Mouse (Mus musculus): ENCODE data around the gene Gm20388. TPM values are rescaled to one million over a fixed set of nuclear protein-coding genes. Genes with fewer than 3 reads are reported as not detected.

Gm20388 gene
- polyA plus RNA-seq, 1 experiment from 2014 or later, result not detected

- Histone ChIP-seq H3K27me3 (ENCODE audit: control insufficient read depth, insufficient read depth, low read length) (no peaks in the 10 kb centered on the region), H3K4me3 (ENCODE audit: low read depth, low read length) (no peak overlapping the region), H3K4me2 (no peak overlapping the region), H3K36me3 (ENCODE audit: control insufficient read depth, insufficient read depth, low read length) (no peaks in the 10 kb centered on the region), H3K4me1 (ENCODE audit: control insufficient read depth, insufficient read depth, low read length) (peaks cover 5% of the 10 kb centered on the region), H3K27ac (ENCODE audit: low read depth, low read length) (no peak overlapping the region), H3K9me3 (ENCODE audit: control insufficient read depth, low read length) (no peaks in the 10 kb centered on the region), H3K9ac (ENCODE audit: low read length) (no peak overlapping the region)
- 66% methylated on average over 13 of the region's 13 CpGs for WGBS
- ATAC-seq (ENCODE audit: low FRiP score) (no peak), DNase-seq (ENCODE audit: low spot score, missing footprints) (no peak)
Measured at GRCm38 (mm10) chr8:124204001-124204601, 4293.5 kb downstream of the Gm20388 start.

DNA sequence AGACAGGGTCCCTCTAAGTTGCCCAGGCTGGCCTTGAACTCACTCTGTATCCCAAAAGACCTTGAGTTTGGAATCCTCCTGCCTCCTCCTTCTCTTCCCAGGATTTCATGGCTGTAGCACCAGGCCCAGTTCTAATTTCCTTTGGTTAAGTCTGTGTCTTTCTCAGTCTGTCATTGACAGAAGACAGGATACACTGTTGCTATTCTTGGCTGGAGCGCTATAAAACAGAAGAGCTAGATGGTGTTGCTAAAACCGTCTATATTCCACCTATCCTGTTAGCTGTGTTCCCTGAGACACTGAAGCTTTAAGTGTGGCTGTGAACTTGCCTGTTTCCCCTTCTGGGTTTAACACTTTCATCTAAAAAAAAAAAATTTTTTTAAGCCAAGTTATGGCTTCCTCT is 4301.5 kb downstream of the Gm20388 start:
- H3K27me3 ChIP-seq (ENCODE audit: control insufficient read depth, insufficient read depth, low read length), result no peaks in the 10 kb centered on the region
- no peak overlapping the region for H3K27ac ChIP-seq (ENCODE audit: low read depth, low read length)
- no peaks in the 10 kb centered on the region for H3K4me1 ChIP-seq (ENCODE audit: control insufficient read depth, insufficient read depth, low read length)
- ATAC-seq (ENCODE audit: low FRiP score), result no peak
- H3K9me3 ChIP-seq (ENCODE audit: control insufficient read depth, low read length), result no peaks in the 10 kb centered on the region
- DNase-seq (ENCODE audit: low spot score, missing footprints), result no peak
- no peak overlapping the region for H3K4me2 ChIP-seq
- H3K36me3 ChIP-seq (ENCODE audit: control insufficient read depth, insufficient read depth, low read length), result no peaks in the 10 kb centered on the region
- WGBS, result 70% methylated on average over 2 of the region's 2 CpGs
- H3K4me3 ChIP-seq (ENCODE audit: low read depth, low read length), result no peak overlapping the region
- H3K9ac ChIP-seq (ENCODE audit: low read length), result no peak overlapping the region

DNA sequence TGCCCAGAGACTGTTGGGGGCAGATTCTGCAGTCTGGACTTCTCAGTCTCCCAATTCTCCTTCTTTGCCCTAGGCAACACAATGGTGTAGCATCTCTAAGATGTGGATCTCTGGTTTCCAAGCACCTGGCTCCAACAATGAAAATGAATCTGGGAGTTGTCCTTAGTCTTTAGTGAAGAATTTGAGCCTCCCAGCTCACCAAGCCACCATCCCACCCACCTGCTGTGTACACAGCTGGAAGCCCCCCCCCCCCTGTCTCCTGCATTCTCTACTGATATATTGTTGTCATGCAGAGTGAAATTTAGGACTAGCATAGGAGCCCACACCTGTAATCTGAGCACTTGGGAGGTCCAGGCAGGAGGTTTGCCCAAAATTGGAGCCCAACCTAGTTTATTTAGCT is 4306.3 kb downstream of the Gm20388 start:
- Histone ChIP-seq H3K4me2 (no peak overlapping the region), H3K27ac (ENCODE audit: low read depth, low read length) (no peak overlapping the region), H3K4me3 (ENCODE audit: low read depth, low read length) (no peak overlapping the region), H3K4me1 (ENCODE audit: control insufficient read depth, insufficient read depth, low read length) (no peaks in the 10 kb centered on the region), H3K36me3 (ENCODE audit: control insufficient read depth, insufficient read depth, low read length) (no peaks in the 10 kb centered on the region), H3K27me3 (ENCODE audit: control insufficient read depth, insufficient read depth, low read length) (no peaks in the 10 kb centered on the region), H3K9me3 (ENCODE audit: control insufficient read depth, low read length) (no peaks in the 10 kb centered on the region), H3K9ac (ENCODE audit: low read length) (no peak overlapping the region)
- ATAC-seq (ENCODE audit: low FRiP score) (no peak), DNase-seq (ENCODE audit: low spot score, missing footprints) (no peak)

DNA sequence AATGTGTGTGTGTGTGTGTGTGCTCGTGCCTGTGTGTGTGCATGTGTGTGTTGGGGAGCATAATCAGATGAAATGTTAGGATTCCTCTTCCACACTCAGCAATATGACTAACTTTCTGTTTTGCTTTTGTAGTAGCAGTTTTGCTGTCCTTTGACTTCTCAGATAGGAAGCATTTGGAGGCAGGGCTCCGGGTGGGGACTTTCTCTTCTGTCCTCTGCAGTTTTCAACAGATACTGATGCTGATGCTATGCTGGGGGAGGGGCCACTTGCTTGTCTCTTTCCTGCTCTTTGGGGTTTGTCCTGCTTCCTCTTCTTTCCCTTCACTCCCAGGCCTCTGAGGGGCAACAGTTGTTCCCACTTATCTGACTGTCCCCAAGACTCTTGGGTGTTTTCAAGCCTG is 4319.2 kb downstream of the Gm20388 start:
- Histone ChIP-seq H3K36me3 (ENCODE audit: control insufficient read depth, insufficient read depth, low read length) (no peaks in the 10 kb centered on the region), H3K4me3 (ENCODE audit: low read depth, low read length) (no peak overlapping the region), H3K9ac (ENCODE audit: low read length) (no peak overlapping the region), H3K27ac (ENCODE audit: low read depth, low read length) (no peak overlapping the region), H3K27me3 (ENCODE audit: control insufficient read depth, insufficient read depth, low read length) (no peaks in the 10 kb centered on the region), H3K4me1 (ENCODE audit: control insufficient read depth, insufficient read depth, low read length) (peaks cover 17% of the 10 kb centered on the region), H3K9me3 (ENCODE audit: control insufficient read depth, low read length) (no peaks in the 10 kb centered on the region), H3K4me2 (no peak overlapping the region)
- DNase-seq (ENCODE audit: low spot score, missing footprints) (no peak), ATAC-seq (ENCODE audit: low FRiP score) (no peak)
- WGBS, result 65% methylated on average over 2 of the region's 2 CpGs

DNA sequence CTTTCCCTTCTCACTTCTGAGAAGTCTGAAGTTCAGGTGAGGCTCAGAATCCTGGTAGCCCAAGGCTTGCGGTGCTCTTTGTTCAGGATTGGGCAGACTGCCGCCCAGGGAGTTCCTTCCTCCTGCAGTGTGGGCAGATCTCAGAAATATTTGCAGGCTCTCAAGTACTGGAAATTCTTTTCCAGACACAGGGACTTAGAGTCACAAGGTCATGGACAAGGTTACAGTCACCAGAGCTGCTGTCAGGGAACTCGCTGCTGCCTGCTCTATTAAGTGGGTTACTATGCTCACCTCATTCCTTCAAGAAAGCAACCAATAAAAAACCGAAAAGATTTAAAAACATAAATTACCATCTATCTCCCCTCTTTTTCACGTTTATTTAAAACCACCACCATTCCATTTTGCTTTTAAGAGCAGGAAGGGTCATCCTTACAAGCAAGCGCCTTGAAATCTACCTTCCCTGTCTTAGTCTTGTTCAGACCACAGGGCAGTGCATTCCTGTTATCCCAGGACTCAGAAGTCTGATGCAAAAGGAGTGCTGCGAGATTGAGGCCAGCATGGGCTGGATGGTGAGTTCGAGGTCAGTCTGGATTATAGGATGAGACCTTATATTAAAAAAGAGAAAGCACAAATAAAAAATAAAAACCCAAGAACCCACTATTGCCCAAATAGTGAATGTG is 4320.0 kb downstream of the Gm20388 start:
- H3K9ac ChIP-seq (ENCODE audit: low read length), result peak overlapping the region; percentile 94; the same call in 1 of the 2 replicates
- 50% methylated on average over 8 of the region's 8 CpGs for WGBS
- ATAC-seq (ENCODE audit: low FRiP score) (peak; percentile 49; the same call in 1 of the 2 replicates), DNase-seq (ENCODE audit: low spot score, missing footprints) (no peak)
- H3K36me3 ChIP-seq (ENCODE audit: control insufficient read depth, insufficient read depth, low read length), result no peaks in the 10 kb centered on the region
- no peak overlapping the region for H3K27ac ChIP-seq (ENCODE audit: low read depth, low read length)
- peaks cover 17% of the 10 kb centered on the region for H3K4me1 ChIP-seq (ENCODE audit: control insufficient read depth, insufficient read depth, low read length)
- H3K27me3 ChIP-seq (ENCODE audit: control insufficient read depth, insufficient read depth, low read length), result no peaks in the 10 kb centered on the region
- peak overlapping the region; percentile 97 for H3K4me3 ChIP-seq (ENCODE audit: low read depth, low read length)
- H3K9me3 ChIP-seq (ENCODE audit: control insufficient read depth, low read length), result no peaks in the 10 kb centered on the region
- H3K4me2 ChIP-seq, result peak overlapping the region; percentile 98

DNA sequence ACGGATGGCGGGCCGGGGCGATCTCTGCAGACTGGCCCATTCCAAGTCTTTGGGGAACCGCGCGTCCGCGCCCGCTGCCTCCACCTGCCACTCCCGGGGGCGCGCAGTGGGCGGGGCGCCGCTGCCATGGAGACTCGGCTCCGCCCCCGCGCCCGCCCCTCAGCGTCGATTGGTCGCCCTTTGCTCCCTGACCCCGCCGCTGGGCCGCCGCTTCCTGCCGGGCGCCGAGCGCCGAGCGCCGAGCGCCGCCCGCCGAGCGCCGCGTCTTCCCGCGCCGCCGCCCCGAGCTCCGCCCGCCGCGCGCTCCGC is 4320.5 kb downstream of the Gm20388 start, which contains the start of gene Galnt2:
Galnt2 (plus strand) TSS at position 216 of the 309 bp plus-strand sequence.
- H3K27me3 ChIP-seq (ENCODE audit: control insufficient read depth, insufficient read depth, low read length), result no peaks in the 10 kb centered on the region
- 1% methylated on average over 44 of the region's 53 CpGs for whole genome bisulfite sequencing
- peak within 1 kb of the TSS; percentile 98 for H3K4me2 ChIP-seq
- peak; percentile 91 for ATAC-seq (ENCODE audit: low FRiP score)
- peak within 1 kb of the TSS; percentile 54; the same call in 1 of the 2 replicates for H3K27ac ChIP-seq (ENCODE audit: low read depth, low read length)
- H3K36me3 ChIP-seq (ENCODE audit: control insufficient read depth, insufficient read depth, low read length), result no peaks in the 10 kb centered on the region
- H3K4me1 ChIP-seq (ENCODE audit: control insufficient read depth, insufficient read depth, low read length), result peaks cover 17% of the 10 kb centered on the region
- H3K9ac ChIP-seq (ENCODE audit: low read length), result peak within 1 kb of the TSS; percentile 94
- peak; percentile 99 for DNase-seq (ENCODE audit: low spot score, missing footprints)
- H3K4me3 ChIP-seq (ENCODE audit: low read depth, low read length), result peak within 1 kb of the TSS; percentile 97
- H3K9me3 ChIP-seq (ENCODE audit: control insufficient read depth, low read length), result no peaks in the 10 kb centered on the region

- Histone ChIP-seq H3K4me1 (ENCODE audit: control insufficient read depth, insufficient read depth, low read length) (peaks cover 17% of the 10 kb centered on the region), H3K4me2 (peak overlapping the region; percentile 98), H3K4me3 (ENCODE audit: low read depth, low read length) (peak overlapping the region; percentile 97), H3K9ac (ENCODE audit: low read length) (peak overlapping the region; percentile 94), H3K36me3 (ENCODE audit: control insufficient read depth, insufficient read depth, low read length) (no peaks in the 10 kb centered on the region), H3K27me3 (ENCODE audit: control insufficient read depth, insufficient read depth, low read length) (no peaks in the 10 kb centered on the region), H3K9me3 (ENCODE audit: control insufficient read depth, low read length) (no peaks in the 10 kb centered on the region), H3K27ac (ENCODE audit: low read depth, low read length) (peak overlapping the region; percentile 54; the same call in 1 of the 2 replicates)
- DNase-seq (ENCODE audit: low spot score, missing footprints) (peak; percentile 94), ATAC-seq (ENCODE audit: low FRiP score) (peak; percentile 80)
- WGBS, result under 1% methylated on average over 68 of the region's 83 CpGs
Measured at GRCm38 (mm10) chr8:124231485-124232279, 4321.0 kb downstream of the Gm20388 start.

- H3K4me1 ChIP-seq (ENCODE audit: control insufficient read depth, insufficient read depth, low read length), result peaks cover 17% of the 10 kb centered on the region
Measured at GRCm38 (mm10) chr8:124232280-124232600, 4321.6 kb downstream of the Gm20388 start.

DNA sequence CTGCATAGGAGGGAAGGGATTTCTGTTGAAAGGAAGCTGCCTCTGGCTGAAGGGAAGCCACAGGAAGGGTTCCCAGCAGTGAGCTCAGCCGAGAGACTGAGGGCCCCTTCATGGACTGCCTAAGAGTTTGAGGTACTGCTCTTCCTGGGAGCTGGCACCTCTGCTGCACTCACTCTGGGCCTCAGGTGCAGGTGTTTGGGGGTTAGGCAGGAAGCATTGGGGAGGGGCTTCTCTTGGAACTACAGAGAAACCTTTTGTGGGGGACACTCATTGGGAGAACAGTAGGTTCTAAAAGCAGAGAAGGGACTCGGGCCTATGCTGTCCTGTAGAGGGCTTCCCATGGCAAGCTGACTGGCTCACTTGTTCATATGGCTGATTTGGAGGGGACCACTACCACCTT is 4323.9 kb downstream of the Gm20388 start:
- no peaks in the 10 kb centered on the region for H3K27me3 ChIP-seq (ENCODE audit: control insufficient read depth, insufficient read depth, low read length)
- no peaks in the 10 kb centered on the region for H3K9me3 ChIP-seq (ENCODE audit: control insufficient read depth, low read length)
- ATAC-seq (ENCODE audit: low FRiP score) (no peak), DNase-seq (ENCODE audit: low spot score, missing footprints) (no peak)
- no peak overlapping the region for H3K27ac ChIP-seq (ENCODE audit: low read depth, low read length)
- H3K9ac ChIP-seq (ENCODE audit: low read length), result peak overlapping the region; percentile 27; the same call in 1 of the 2 replicates
- H3K36me3 ChIP-seq (ENCODE audit: control insufficient read depth, insufficient read depth, low read length), result no peaks in the 10 kb centered on the region
- H3K4me2 ChIP-seq, result no peak overlapping the region
- 49% methylated on average over 2 of the region's 2 CpGs for WGBS
- no peak overlapping the region for H3K4me3 ChIP-seq (ENCODE audit: low read depth, low read length)
- peaks cover 17% of the 10 kb centered on the region for H3K4me1 ChIP-seq (ENCODE audit: control insufficient read depth, insufficient read depth, low read length)

More at GRCm38 (mm10) chr8:124232280-124232600, 4321.6 kb downstream of the Gm20388 start:
- 5% methylated on average over 18 of the region's 18 CpGs for WGBS
- Histone ChIP-seq H3K9ac (ENCODE audit: low read length) (peak overlapping the region; percentile 94), H3K27ac (ENCODE audit: low read depth, low read length) (no peak overlapping the region), H3K4me2 (peak overlapping the region; percentile 98), H3K36me3 (ENCODE audit: control insufficient read depth, insufficient read depth, low read length) (no peaks in the 10 kb centered on the region), H3K9me3 (ENCODE audit: control insufficient read depth, low read length) (no peaks in the 10 kb centered on the region), H3K4me3 (ENCODE audit: low read depth, low read length) (peak overlapping the region; percentile 97), H3K27me3 (ENCODE audit: control insufficient read depth, insufficient read depth, low read length) (no peaks in the 10 kb centered on the region)
- ATAC-seq (ENCODE audit: low FRiP score) (no peak), DNase-seq (ENCODE audit: low spot score, missing footprints) (peak; percentile 90)

All from midbrain, embryonic 11.5 days (tissue).